Mouse (Mus musculus) spleen, adult 2 months (tissue): Measurements from ENCODE around the gene Gse1.

ENCODE experiments used
- CTCF ChIP-seq: fragments of 200-500 bp; IDR thresholded peaks from 2 replicates; pipeline ENCODE4 v1.5.1; 2011; ENCODE audit warnings: mild to moderate bottlenecking, inconsistent platforms; ENCODE audit not compliant: insufficient read depth, insufficient read length, insufficient replicate concordance; ENCODE audit errors: extremely low read depth
- POLR2A ChIP-seq: fragments of 200-500 bp; IDR thresholded peaks from 2 replicates; pipeline ENCODE4 v1.6.1; 2011; ENCODE audit warnings: low read depth, low read length, inconsistent platforms

GRCm38 (mm10) chr8:120435781-120436180 is 207.5 kb downstream of the Gse1 start:
- TF ChIP-seq CTCF, result no peak
- no peak for TF ChIP-seq POLR2A
